Mouse (Mus musculus): Measurements from ENCODE around the gene Olfr74. TPM values are rescaled to one million over a fixed set of nuclear protein-coding genes. Genes with fewer than 3 reads are reported as not detected.
"Not testable (repeated sequence)": the region's sequence is repeated elsewhere in the genome, so short reads cannot be mapped to it uniquely, and the experiment has no call there.

Gene Olfr74
- not detected in 2 replicates for polyA plus RNA-seq (2012; rRNA removed)

DNA sequence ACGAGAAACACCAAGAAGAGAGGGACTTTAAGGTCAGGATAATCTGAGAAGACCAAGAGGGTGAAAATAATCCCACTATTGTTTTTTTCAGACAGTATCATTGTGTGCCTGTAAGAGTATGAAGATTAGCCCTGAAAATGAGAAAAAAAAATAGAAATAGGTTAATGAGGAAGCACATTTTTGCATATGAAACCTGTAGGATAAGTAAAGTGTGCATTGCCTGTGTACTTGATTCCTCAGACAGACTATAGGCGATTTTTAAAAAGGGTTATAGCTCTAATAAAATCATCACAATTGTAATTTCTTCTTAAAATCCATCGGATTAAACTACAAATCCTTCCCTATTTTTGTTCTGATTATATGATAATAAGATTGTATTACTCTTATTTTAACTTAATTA lies at the start of gene Olfr74:
Gene Olfr74, minus strand, starts transcription at position 101 of the 400 bp plus-strand sequence.
- no peak for DNase-seq (ENCODE audit: low read depth in 1 of 2, low spot score in 2 of 2)
- no peaks in the 10 kb centered on the region for H3K36me3 ChIP-seq (ENCODE audit: control insufficient read depth, insufficient read depth, low read length)
- no peak within 1 kb of the TSS for H3K27ac ChIP-seq (ENCODE audit: insufficient read depth, low read length)
- H3K27me3 ChIP-seq (ENCODE audit: control insufficient read depth, insufficient read depth, low read length): no peaks in the 10 kb centered on the region
- TF ChIP-seq CTCF (IDR thresholded peaks at IDR 0.05; ENCODE audit: extremely low read depth, insufficient read depth, insufficient read length, insufficient replicate concordance): no peak
- TF ChIP-seq POLR2A (IDR thresholded peaks at IDR 0.05; ENCODE audit: low read depth, low read length): no peak
- no peak within 1 kb of the TSS; the same call in 1 of the 2 replicates for H3K4me3 ChIP-seq (ENCODE audit: extremely low read depth, insufficient read depth, insufficient read length)
- H3K4me1 ChIP-seq (ENCODE audit: control insufficient read depth, insufficient read depth, insufficient read length): no peaks in the 10 kb centered on the region
- WGBS: 69% methylated on average over 3 of the region's 3 CpGs

DNA sequence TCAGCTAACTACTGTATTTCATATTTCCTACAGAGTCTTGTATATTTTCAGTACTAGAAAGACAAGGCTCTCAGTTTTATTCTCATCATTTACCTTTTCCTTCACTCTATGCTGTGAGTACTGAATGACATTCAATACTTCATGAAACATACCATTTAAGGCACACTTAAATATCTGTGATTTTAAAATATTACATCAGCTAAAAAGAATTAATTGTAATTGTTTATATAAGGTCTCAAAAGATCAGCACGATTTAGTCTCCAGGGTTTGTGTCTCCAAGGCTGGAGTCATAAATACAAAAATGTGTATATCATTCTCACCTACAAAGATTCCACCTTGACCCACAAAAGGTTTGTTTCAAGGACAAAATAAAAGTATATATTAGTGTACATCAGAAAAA lies 48.0 kb upstream of the Olfr74 start, which contains the start of gene Olfr1161:
Gene Olfr1161, plus strand, starts transcription at position 301 of the 400 bp plus-strand sequence.
- not testable (repeated sequence) for H3K27me3 ChIP-seq (ENCODE audit: control insufficient read depth, insufficient read depth, low read length); H3K4me1 ChIP-seq (ENCODE audit: control insufficient read depth, insufficient read depth, insufficient read length); H3K36me3 ChIP-seq (ENCODE audit: control insufficient read depth, insufficient read depth, low read length); DNase-seq (ENCODE audit: low read depth in 1 of 2, low spot score in 2 of 2); H3K4me3 ChIP-seq (ENCODE audit: extremely low read depth, insufficient read depth, insufficient read length); H3K27ac ChIP-seq (ENCODE audit: insufficient read depth, low read length)
- 85% methylated on average over 1 of the region's 1 CpGs for WGBS

GRCm38 (mm10) chr2:88007515-88008318 lies 33.3 kb upstream of the Olfr74 start, which contains the start of gene Olfr1160:
Gene Olfr1160 (minus strand): TSS chr2:88008268.
- H3K4me1 ChIP-seq (ENCODE audit: control insufficient read depth, insufficient read depth, insufficient read length): no peaks in the 10 kb centered on the region
- DNase-seq (ENCODE audit: low read depth in 1 of 2, low spot score in 2 of 2): no peak
- TF ChIP-seq POLR2A (IDR thresholded peaks at IDR 0.05; ENCODE audit: low read depth, low read length) (no peak), CTCF (IDR thresholded peaks at IDR 0.05; ENCODE audit: extremely low read depth, insufficient read depth, insufficient read length, insufficient replicate concordance) (no peak)
- H3K36me3 ChIP-seq (ENCODE audit: control insufficient read depth, insufficient read depth, low read length): no peaks in the 10 kb centered on the region
- no peak within 1 kb of the TSS for H3K27ac ChIP-seq (ENCODE audit: insufficient read depth, low read length)
- no peak within 1 kb of the TSS; the same call in 1 of the 2 replicates for H3K4me3 ChIP-seq (ENCODE audit: extremely low read depth, insufficient read depth, insufficient read length)
- H3K27me3 ChIP-seq (ENCODE audit: control insufficient read depth, insufficient read depth, low read length): no peaks in the 10 kb centered on the region

DNA sequence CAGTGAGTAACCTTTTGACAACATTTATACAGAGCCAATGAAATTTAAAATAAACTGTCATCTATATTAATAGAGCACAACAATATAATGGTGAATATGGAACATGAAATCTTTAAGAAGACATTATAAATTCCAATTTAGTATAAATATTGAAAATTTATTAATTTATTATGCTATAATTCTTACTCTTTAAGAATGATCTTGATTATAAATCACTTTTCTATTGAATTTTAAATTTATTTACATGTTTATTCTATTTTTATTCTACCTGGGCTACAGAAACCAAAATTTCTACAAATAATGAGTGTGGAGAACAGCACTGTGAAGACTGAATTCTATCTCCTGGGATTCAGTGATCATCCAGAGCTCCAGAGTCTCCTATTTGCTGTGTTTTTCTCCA lies 15.3 kb upstream of the Olfr74 start, which contains the start of gene Olfr1158:
Gene Olfr1158, plus strand, starts transcription at position 301 of the 400 bp plus-strand sequence.
- no peak for DNase-seq (ENCODE audit: low read depth in 1 of 2, low spot score in 2 of 2)
- H3K27ac ChIP-seq (ENCODE audit: insufficient read depth, low read length): no peak within 1 kb of the TSS
- no peaks in the 10 kb centered on the region for H3K27me3 ChIP-seq (ENCODE audit: control insufficient read depth, insufficient read depth, low read length)
- H3K36me3 ChIP-seq (ENCODE audit: control insufficient read depth, insufficient read depth, low read length): no peaks in the 10 kb centered on the region
- TF ChIP-seq POLR2A (IDR thresholded peaks at IDR 0.05; ENCODE audit: low read depth, low read length) (no peak), CTCF (IDR thresholded peaks at IDR 0.05; ENCODE audit: extremely low read depth, insufficient read depth, insufficient read length, insufficient replicate concordance) (no peak)
- no peaks in the 10 kb centered on the region for H3K4me1 ChIP-seq (ENCODE audit: control insufficient read depth, insufficient read depth, insufficient read length)
- H3K4me3 ChIP-seq (ENCODE audit: extremely low read depth, insufficient read depth, insufficient read length): no peak within 1 kb of the TSS

- no peak for DNase-seq (ENCODE audit: low read depth in 1 of 2, low spot score in 2 of 2)
- H3K27me3 ChIP-seq (ENCODE audit: control insufficient read depth, insufficient read depth, low read length): no peaks in the 10 kb centered on the region
- H3K4me1 ChIP-seq (ENCODE audit: control insufficient read depth, insufficient read depth, insufficient read length): no peaks in the 10 kb centered on the region
- no peaks in the 10 kb centered on the region for H3K36me3 ChIP-seq (ENCODE audit: control insufficient read depth, insufficient read depth, low read length)
- 96% methylated on average over 4 of the region's 4 CpGs for WGBS
- H3K27ac ChIP-seq (ENCODE audit: insufficient read depth, low read length): no peak within 1 kb of the TSS
- no peak within 1 kb of the TSS for H3K4me3 ChIP-seq (ENCODE audit: extremely low read depth, insufficient read depth, insufficient read length)
- TF ChIP-seq POLR2A (IDR thresholded peaks at IDR 0.05; ENCODE audit: low read depth, low read length): no peak
- no peak for TF ChIP-seq CTCF (IDR thresholded peaks at IDR 0.05; ENCODE audit: extremely low read depth, insufficient read depth, insufficient read length, insufficient replicate concordance)
Observed at GRCm38 (mm10) chr2:87968199-87968598, 6.3 kb downstream of the Olfr74 start, which contains the start of gene Olfr1157. Gene Olfr1157 (minus strand): TSS chr2:87968299.

DNA sequence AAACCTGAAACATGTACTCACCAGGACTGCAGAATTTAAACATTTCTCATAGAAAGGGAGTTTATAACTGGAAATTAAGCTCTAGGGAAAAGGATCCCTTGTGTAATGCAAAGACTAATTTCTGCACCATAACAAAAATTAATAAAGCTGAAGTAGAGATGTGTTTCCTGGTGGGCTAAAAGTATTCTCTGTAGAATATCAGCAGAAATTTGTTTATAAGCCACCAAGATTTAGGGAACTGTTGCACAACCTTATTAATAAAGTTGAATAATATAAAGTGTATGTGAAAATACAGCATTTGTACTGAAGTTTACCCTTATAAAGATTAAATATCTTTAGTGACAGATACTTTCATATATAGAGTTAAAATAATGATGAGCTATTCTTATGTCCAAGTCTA lies 21.5 kb downstream of the Olfr74 start, which contains the start of gene Olfr1156:
Gene Olfr1156, minus strand, starts transcription at position 101 of the 400 bp plus-strand sequence.
- H3K4me3 ChIP-seq (ENCODE audit: extremely low read depth, insufficient read depth, insufficient read length): no peak within 1 kb of the TSS
- DNase-seq (ENCODE audit: low read depth in 1 of 2, low spot score in 2 of 2): no peak
- no peaks in the 10 kb centered on the region for H3K36me3 ChIP-seq (ENCODE audit: control insufficient read depth, insufficient read depth, low read length)
- H3K27ac ChIP-seq (ENCODE audit: insufficient read depth, low read length): no peak within 1 kb of the TSS
- no peaks in the 10 kb centered on the region for H3K4me1 ChIP-seq (ENCODE audit: control insufficient read depth, insufficient read depth, insufficient read length)
- H3K27me3 ChIP-seq (ENCODE audit: control insufficient read depth, insufficient read depth, low read length): no peaks in the 10 kb centered on the region
- no peak for TF ChIP-seq CTCF (IDR thresholded peaks at IDR 0.05; ENCODE audit: extremely low read depth, insufficient read depth, insufficient read length, insufficient replicate concordance)
- TF ChIP-seq POLR2A (IDR thresholded peaks at IDR 0.05; ENCODE audit: low read depth, low read length): no peak

- Histone ChIP-seq H3K4me3 (ENCODE audit: extremely low read depth, insufficient read depth, insufficient read length) (no peak within 1 kb of the TSS), H3K27me3 (ENCODE audit: control insufficient read depth, insufficient read depth, low read length) (no peaks in the 10 kb centered on the region), H3K27ac (ENCODE audit: insufficient read depth, low read length) (no peak within 1 kb of the TSS), H3K4me1 (ENCODE audit: control insufficient read depth, insufficient read depth, insufficient read length) (no peaks in the 10 kb centered on the region), H3K36me3 (ENCODE audit: control insufficient read depth, insufficient read depth, low read length) (no peaks in the 10 kb centered on the region)
- 91% methylated on average over 1 of the region's 1 CpGs for WGBS
- TF ChIP-seq POLR2A (IDR thresholded peaks at IDR 0.05; ENCODE audit: low read depth, low read length) (no peak), CTCF (IDR thresholded peaks at IDR 0.05; ENCODE audit: extremely low read depth, insufficient read depth, insufficient read length, insufficient replicate concordance) (no peak)
- no peak for DNase-seq (ENCODE audit: low read depth in 1 of 2, low spot score in 2 of 2)
Observed at GRCm38 (mm10) chr2:87945037-87945436, 29.4 kb downstream of the Olfr74 start, which contains the start of gene Olfr1155. Gene Olfr1155 (minus strand): TSS chr2:87945137.

Other genes starting within 250 kb of the Olfr74 start
- gene Olfr1138, start 234.7 kb downstream of the Olfr74 start, polyA plus RNA-seq (2012; rRNA removed): not detected in 2 replicates
- gene Olfr1140, start 230.9 kb downstream of the Olfr74 start, polyA plus RNA-seq (2012; rRNA removed): not detected in 2 replicates
- not detected in 2 replicates for gene Olfr1141, start 220.7 kb downstream of the Olfr74 start, polyA plus RNA-seq (2012; rRNA removed)
- gene Olfr152, start 195.2 kb downstream of the Olfr74 start, polyA plus RNA-seq (2012; rRNA removed): not detected in 2 replicates
- not detected in 2 replicates for gene Olfr1143, start 174.1 kb downstream of the Olfr74 start, polyA plus RNA-seq (2012; rRNA removed)
- gene Olfr1145, start 164.8 kb downstream of the Olfr74 start, polyA plus RNA-seq (2012; rRNA removed): not detected in 2 replicates
- not detected in 2 replicates for gene Olfr1148, start 144.1 kb downstream of the Olfr74 start, polyA plus RNA-seq (2012; rRNA removed)
- gene Olfr1150-ps1, start 130.7 kb downstream of the Olfr74 start, polyA plus RNA-seq (2012; rRNA removed): not detected in 2 replicates
- gene Olfr1151, start 118.8 kb downstream of the Olfr74 start, polyA plus RNA-seq (2012; rRNA removed): not detected in 2 replicates
- gene Olfr1152, start 108.2 kb downstream of the Olfr74 start, polyA plus RNA-seq (2012; rRNA removed): not detected in 2 replicates
- not detected in 2 replicates for gene Olfr1153, start 79.7 kb downstream of the Olfr74 start, polyA plus RNA-seq (2012; rRNA removed)
- gene Olfr1154, start 69.5 kb downstream of the Olfr74 start, polyA plus RNA-seq (2012; rRNA removed): not detected in 2 replicates
- gene Olfr1155, start 29.5 kb downstream of the Olfr74 start, polyA plus RNA-seq (2012; rRNA removed): not detected in 2 replicates
- not detected in 2 replicates for gene Olfr1156, start 21.6 kb downstream of the Olfr74 start, polyA plus RNA-seq (2012; rRNA removed)
- gene Olfr1157, start 6.4 kb downstream of the Olfr74 start, polyA plus RNA-seq (2012; rRNA removed): not detected in 2 replicates
- not detected in 2 replicates for gene Olfr1158, start 15.4 kb upstream of the Olfr74 start, polyA plus RNA-seq (2012; rRNA removed)
- not detected in 2 replicates for gene Olfr1160, start 33.6 kb upstream of the Olfr74 start, polyA plus RNA-seq (2012; rRNA removed)
- not detected in 2 replicates for gene Olfr1161, start 48.1 kb upstream of the Olfr74 start, polyA plus RNA-seq (2012; rRNA removed)
- gene Olfr73, start 63.0 kb upstream of the Olfr74 start, polyA plus RNA-seq (2012; rRNA removed): not detected in 2 replicates
- not detected in 2 replicates for gene Olfr1162, start 76.5 kb upstream of the Olfr74 start, polyA plus RNA-seq (2012; rRNA removed)
- gene Olfr1163, start 97.2 kb upstream of the Olfr74 start, polyA plus RNA-seq (2012; rRNA removed): not detected in 2 replicates
- gene Olfr1164, start 119.3 kb upstream of the Olfr74 start, polyA plus RNA-seq (2012; rRNA removed): not detected in 2 replicates
- gene Olfr1166, start 153.6 kb upstream of the Olfr74 start, polyA plus RNA-seq (2012; rRNA removed): not detected in 2 replicates
- gene Olfr1167, start 180.5 kb upstream of the Olfr74 start, polyA plus RNA-seq (2012; rRNA removed): not detected in 2 replicates
- not detected in 2 replicates for gene Olfr1168, start 207.2 kb upstream of the Olfr74 start, polyA plus RNA-seq (2012; rRNA removed)